Mouse (Mus musculus): ENCODE measurements around the gene Tcp11x2.

Tcp11x2 gene

GRCm38 (mm10) chrX:135693633-135694032, at the start of gene Tcp11x2:
Tcp11x2 (minus strand) TSS chrX:135693790.
- no peak for DNase-seq

GRCm38 (mm10) chrX:135743056-135743355, 49.4 kb upstream of the Tcp11x2 start:
- no peak for DNase-seq

GRCm38 (mm10) chrX:135742304-135743055, 48.9 kb upstream of the Tcp11x2 start, which contains the start of the genes Armcx5 and Gprasp1:
Armcx5 (plus strand) TSS chrX:135742733.
Gprasp1 (plus strand) TSS chrX:135742733.
- DNase-seq = peak; percentile 87

GRCm38 (mm10) chrX:135738730-135739520, 45.3 kb upstream of the Tcp11x2 start:
- no peak for DNase-seq

- no peak for DNase-seq
These were observed 31.6 kb upstream of the Tcp11x2 start, which contains the start of gene Tmsb15a for GRCm38 (mm10) chrX:135725161-135725560. Tmsb15a (minus strand) TSS chrX:135725261.

GRCm38 (mm10) chrX:135712845-135713244, 19.3 kb upstream of the Tcp11x2 start:
- no peak for DNase-seq

GRCm38 (mm10) chrX:135704349-135704748, 10.8 kb upstream of the Tcp11x2 start:
- DNase-seq = no peak

GRCm38 (mm10) chrX:135703111-135703510, 9.5 kb upstream of the Tcp11x2 start:
- DNase-seq = no peak

- no peak for DNase-seq
These were observed 5.8 kb downstream of the Tcp11x2 start for GRCm38 (mm10) chrX:135687802-135688201.

- no peak for DNase-seq
These were observed 11.7 kb downstream of the Tcp11x2 start for GRCm38 (mm10) chrX:135681858-135682257.

- peak; percentile 3 for DNase-seq
These were observed 41.3 kb downstream of the Tcp11x2 start for GRCm38 (mm10) chrX:135652173-135652772.

- no peak for DNase-seq
These were observed 66.0 kb downstream of the Tcp11x2 start, which contains the start of gene Prame for GRCm38 (mm10) chrX:135627605-135628004. Prame (minus strand) TSS chrX:135627705.

Data from liver (tissue).